Mouse (Mus musculus) midbrain, embryonic 15.5 days (tissue): ENCODE results near the gene Gclc. TPM values are rescaled to one million over a fixed set of nuclear protein-coding genes. Genes with fewer than 3 reads are reported as not detected.
A peak's percentile ranks its signal among the peaks of the same experiment; 100 is the strongest.

Experiments
- ATAC-seq: fragments of 200-750 bp; cut with Nextera tagmentation; replicated peaks from 2 replicates; pipeline ENCODE4 v1.8.0; 2017; ENCODE audit warnings: moderate TSS enrichment
- H3K27ac ChIP-seq: fragments of 300-500 bp; sonication (generic); 2 replicates; pipeline ENCODE4 v1.5.1; 2015; ENCODE audit warnings: mild to moderate bottlenecking, inconsistent platforms
- H3K27me3 ChIP-seq: fragments of 300-500 bp; sonication (generic); replicated peaks from 2 replicates; pipeline ENCODE4 v1.6.1; 2015; ENCODE audit warnings: inconsistent platforms
- H3K36me3 ChIP-seq: fragments of 300-500 bp; sonication (generic); replicated peaks from 2 replicates; pipeline ENCODE4 v1.6.1; 2015; ENCODE audit warnings: inconsistent platforms
- H3K4me1 ChIP-seq: fragments of 300-500 bp; sonication (generic); 2 replicates; pipeline ENCODE4 v1.6.1; 2015; ENCODE audit warnings: inconsistent platforms
- H3K4me2 ChIP-seq: fragments of 300-500 bp; sonication (generic); 2 replicates; pipeline ENCODE4 v1.6.1; 2015; ENCODE audit warnings: inconsistent platforms, mild to moderate bottlenecking, moderate library complexity
- H3K4me3 ChIP-seq: fragments of 300-500 bp; sonication (generic); 2 replicates; pipeline ENCODE4 v1.5.1; 2015; ENCODE audit warnings: mild to moderate bottlenecking, inconsistent platforms
- H3K9ac ChIP-seq: fragments of 300-500 bp; sonication (generic); 2 replicates; pipeline ENCODE4 v1.6.1; 2015; ENCODE audit warnings: mild to moderate bottlenecking, inconsistent platforms
- H3K9me3 ChIP-seq: fragments of 300-500 bp; sonication (generic); 2 replicates; pipeline ENCODE4 v1.6.1; 2016; ENCODE audit warnings: inconsistent platforms
- WGBS: fragments of 180-500 bp; shearing (Covaris S2); methylation state at CpG from one replicate; pipeline ENCODE4 v1.1.7; 2015; ENCODE audit warnings: mixed read lengths; 5-methylcytosine and 5-hydroxymethylcytosine counted together
- polyA plus RNA-seq: library from polyadenylated mRNA; unstranded; fragments of >200 nt; fragmentation: Nextera tagmentation; extraction: Ambion mirVana; gene quantifications from 2 replicates; pipeline ENCODE4 v1.2.1, GENCODE M21; 2015

Gclc gene
- polyA plus RNA-seq, 1 experiment from 2014 or later = 16.7 TPM

DNA sequence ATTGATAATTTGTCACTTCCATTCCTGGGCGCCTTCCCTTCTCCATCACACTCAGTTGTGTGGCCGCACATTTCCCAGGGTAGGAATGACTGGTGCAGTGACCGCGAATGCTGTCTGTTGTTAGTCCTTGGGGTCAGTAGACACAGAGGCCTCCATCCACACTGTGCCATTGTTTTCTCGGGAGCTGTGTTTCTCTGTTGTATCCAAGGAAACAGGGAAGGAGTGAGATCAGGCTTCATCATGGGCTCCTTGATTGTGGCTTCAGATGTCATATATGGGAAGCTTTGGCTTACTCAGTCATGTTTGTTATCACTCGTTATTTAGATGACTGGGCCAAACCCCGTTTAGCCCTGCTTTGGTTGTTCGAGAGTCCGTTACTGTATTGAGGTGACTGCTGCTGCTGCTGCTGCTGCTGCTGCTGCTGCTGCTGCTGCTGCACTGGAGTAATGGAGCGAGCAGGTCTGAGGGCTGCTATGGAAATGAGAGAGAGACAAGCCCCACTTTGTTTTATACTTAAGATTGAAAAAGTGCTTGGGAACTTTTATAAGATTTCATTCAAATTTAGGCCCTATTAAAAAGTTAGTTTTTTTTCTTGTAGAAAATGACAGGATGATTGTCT lies 17.5 kb downstream of the Gclc start:
- H3K9ac ChIP-seq = no peak overlapping the region
- peak; percentile 73 for ATAC-seq
- peak overlapping the region; percentile 16; the same call in 1 of the 2 replicates for H3K4me2 ChIP-seq
- H3K27me3 ChIP-seq = no peaks in the 10 kb centered on the region
- no peak overlapping the region for H3K27ac ChIP-seq
- peaks cover 15% of the 10 kb centered on the region for H3K4me1 ChIP-seq
- H3K36me3 ChIP-seq = no peaks in the 10 kb centered on the region
- H3K4me3 ChIP-seq = no peak overlapping the region
- WGBS = 17% methylated on average over 10 of the region's 10 CpGs
- no peaks in the 10 kb centered on the region for H3K9me3 ChIP-seq

DNA sequence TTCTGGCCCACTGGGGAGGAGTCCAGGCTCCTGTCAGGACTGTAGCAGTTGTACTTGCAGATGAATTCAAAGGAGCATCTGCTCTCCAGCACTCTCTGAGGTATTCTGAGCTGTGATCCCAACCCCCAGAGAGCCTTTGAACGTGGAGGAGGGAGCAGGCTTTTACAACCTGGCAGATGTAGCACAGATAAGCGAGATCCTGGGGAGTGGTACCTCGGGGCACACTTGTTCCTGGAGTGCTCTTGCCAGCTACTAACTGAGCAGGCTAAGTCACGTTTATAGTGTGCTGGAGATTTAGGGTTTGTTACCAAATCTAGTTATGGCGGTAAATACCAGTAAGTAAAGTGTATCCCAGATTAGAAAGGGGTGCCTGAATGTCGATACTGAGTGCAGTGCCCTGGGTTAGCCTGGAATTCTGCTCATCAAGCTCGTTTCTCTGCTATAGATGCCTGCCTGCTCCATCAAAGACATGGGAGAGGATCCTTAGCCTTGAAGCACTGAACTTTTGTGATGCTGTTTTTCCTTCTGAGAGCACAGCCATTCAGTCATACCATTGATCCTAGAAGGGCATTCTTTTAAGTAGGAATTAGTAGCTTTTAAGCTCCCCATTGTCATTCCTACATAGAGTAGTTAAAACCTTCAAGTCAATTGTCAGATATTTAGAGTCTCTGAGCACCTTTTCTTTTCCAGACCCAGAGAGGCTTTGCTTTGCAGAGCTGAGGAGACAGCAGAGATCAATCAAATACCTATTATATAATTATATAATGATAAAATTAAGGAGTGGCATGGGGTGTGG lies 22.6 kb downstream of the Gclc start:
- Histone ChIP-seq H3K4me2 (no peak overlapping the region), H3K27me3 (no peaks in the 10 kb centered on the region), H3K9ac (no peak overlapping the region), H3K27ac (no peak overlapping the region), H3K9me3 (no peaks in the 10 kb centered on the region), H3K4me3 (no peak overlapping the region), H3K4me1 (peaks cover 2% of the 10 kb centered on the region; the same call in 1 of the 2 replicates), H3K36me3 (no peaks in the 10 kb centered on the region; the same call in 1 of the 2 replicates)
- no peak for ATAC-seq
- 23% methylated on average over 7 of the region's 7 CpGs for WGBS

DNA sequence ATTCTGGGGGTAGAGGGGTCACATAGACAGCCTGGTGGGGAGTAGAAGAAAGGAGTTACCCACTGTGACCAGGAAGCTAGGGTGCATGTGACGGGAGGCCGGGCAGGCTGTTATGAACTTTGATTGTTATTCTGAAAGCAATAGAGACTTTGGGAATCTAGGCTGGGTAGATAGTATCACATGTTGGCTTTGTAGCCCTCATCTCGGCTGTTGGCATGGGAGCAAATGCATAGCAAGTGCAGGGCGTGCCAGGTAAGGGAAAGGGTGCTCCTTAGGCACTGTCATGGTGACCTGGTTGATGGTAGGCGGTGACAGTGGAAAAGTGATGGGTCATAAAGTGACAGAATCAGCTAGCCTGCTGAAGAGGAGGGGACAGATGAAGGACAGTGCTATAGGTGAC lies 23.3 kb downstream of the Gclc start:
- no peaks in the 10 kb centered on the region for H3K27me3 ChIP-seq
- no peak overlapping the region for H3K27ac ChIP-seq
- no peak overlapping the region for H3K9ac ChIP-seq
- no peak overlapping the region for H3K4me3 ChIP-seq
- H3K9me3 ChIP-seq = no peaks in the 10 kb centered on the region
- no peak overlapping the region for H3K4me2 ChIP-seq
- no peaks in the 10 kb centered on the region for H3K4me1 ChIP-seq
- WGBS = 72% methylated on average over 5 of the region's 5 CpGs
- no peak for ATAC-seq
- H3K36me3 ChIP-seq = no peaks in the 10 kb centered on the region; the same call in 1 of the 2 replicates

DNA sequence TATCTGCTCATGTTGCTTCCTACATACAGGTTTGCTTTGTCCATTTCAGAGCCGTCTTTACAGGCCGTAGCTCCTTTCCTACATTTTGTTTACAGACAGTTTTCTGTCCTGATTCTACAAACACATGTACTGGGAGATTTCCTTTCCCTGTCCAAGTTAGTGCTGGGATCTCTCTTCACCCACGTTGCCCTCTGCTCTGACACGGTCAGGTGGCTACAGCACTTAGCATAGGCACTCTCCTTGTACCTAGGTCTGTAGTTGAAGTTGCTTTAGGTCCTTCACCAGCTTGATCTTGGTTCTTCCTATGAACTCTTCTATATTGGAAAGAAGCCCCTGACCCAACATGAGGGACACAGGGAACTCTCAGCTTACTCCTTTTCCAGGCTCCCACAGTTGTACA lies 25.4 kb downstream of the Gclc start:
- Histone ChIP-seq H3K4me2 (no peak overlapping the region), H3K9ac (no peak overlapping the region), H3K9me3 (no peaks in the 10 kb centered on the region), H3K4me1 (no peaks in the 10 kb centered on the region), H3K27ac (no peak overlapping the region), H3K36me3 (no peaks in the 10 kb centered on the region; the same call in 1 of the 2 replicates), H3K27me3 (no peaks in the 10 kb centered on the region), H3K4me3 (no peak overlapping the region)
- WGBS = 90% methylated on average over 4 of the region's 4 CpGs
- ATAC-seq = no peak

DNA sequence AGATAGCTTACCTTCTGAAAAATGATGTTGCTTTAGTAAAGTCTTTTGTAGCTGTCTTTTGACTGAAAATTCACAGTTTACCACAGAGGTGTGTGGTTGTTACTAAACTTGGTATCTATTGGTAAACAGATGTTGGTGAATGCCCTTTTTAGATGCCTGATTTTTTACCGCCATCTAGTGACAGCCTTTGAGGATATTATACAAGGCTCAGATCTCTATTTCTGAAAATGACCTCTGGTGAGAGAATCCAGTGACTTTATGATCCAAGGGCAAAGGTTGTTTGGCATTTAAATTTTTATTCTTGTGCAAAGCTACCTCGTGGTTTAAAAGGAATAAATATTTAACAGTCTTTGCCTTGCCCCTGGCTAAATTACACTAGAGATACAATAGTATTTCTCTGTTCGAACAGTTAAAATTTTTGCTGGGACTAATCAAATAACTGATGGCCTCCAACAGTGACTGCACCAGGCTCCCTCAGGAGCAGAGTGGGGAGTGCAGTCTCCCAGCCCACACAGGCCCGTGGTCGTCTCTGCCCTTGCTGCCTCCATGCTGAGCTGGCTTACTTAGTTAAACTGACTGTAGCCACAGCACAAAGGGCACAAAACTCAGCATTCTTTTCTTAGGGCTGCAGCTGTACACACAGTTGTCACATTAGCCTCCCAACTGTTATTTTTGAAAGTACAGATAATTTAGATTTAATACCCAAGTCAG lies 27.3 kb downstream of the Gclc start:
- no peak overlapping the region for H3K9ac ChIP-seq
- H3K36me3 ChIP-seq = peaks cover 2% of the 10 kb centered on the region; the same call in 1 of the 2 replicates
- H3K4me2 ChIP-seq = no peak overlapping the region
- no peak overlapping the region for H3K4me3 ChIP-seq
- no peak overlapping the region for H3K27ac ChIP-seq
- no peaks in the 10 kb centered on the region for H3K9me3 ChIP-seq
- WGBS = 34% methylated on average over 5 of the region's 5 CpGs
- ATAC-seq = no peak
- no peaks in the 10 kb centered on the region for H3K27me3 ChIP-seq
- no peaks in the 10 kb centered on the region for H3K4me1 ChIP-seq

DNA sequence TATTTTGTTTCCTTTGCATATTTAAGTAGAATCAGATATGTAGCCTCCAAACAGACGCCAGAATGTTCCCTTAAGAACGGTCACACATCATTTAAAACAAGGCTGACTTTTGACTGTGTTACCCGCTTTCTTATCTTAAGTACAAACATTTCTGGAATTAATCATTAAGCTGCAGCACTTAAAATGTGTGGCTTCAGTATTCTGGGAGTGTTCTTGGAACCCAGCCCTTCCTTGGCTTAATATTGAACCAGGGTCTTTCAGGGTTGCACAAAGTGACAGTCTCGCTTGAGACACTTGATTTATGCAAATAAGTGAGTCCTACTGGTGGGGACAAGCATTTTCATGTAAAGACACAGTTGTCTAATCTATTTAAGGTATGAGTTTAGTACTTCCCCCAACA lies 27.9 kb downstream of the Gclc start:
- peaks cover 8% of the 10 kb centered on the region; the same call in 1 of the 2 replicates for H3K36me3 ChIP-seq
- ATAC-seq = no peak
- H3K27ac ChIP-seq = no peak overlapping the region
- no peak overlapping the region for H3K4me3 ChIP-seq
- no peak overlapping the region for H3K4me2 ChIP-seq
- 65% methylated on average over 4 of the region's 4 CpGs for WGBS
- H3K9ac ChIP-seq = no peak overlapping the region
- H3K4me1 ChIP-seq = no peaks in the 10 kb centered on the region
- no peaks in the 10 kb centered on the region for H3K9me3 ChIP-seq
- H3K27me3 ChIP-seq = no peaks in the 10 kb centered on the region

DNA sequence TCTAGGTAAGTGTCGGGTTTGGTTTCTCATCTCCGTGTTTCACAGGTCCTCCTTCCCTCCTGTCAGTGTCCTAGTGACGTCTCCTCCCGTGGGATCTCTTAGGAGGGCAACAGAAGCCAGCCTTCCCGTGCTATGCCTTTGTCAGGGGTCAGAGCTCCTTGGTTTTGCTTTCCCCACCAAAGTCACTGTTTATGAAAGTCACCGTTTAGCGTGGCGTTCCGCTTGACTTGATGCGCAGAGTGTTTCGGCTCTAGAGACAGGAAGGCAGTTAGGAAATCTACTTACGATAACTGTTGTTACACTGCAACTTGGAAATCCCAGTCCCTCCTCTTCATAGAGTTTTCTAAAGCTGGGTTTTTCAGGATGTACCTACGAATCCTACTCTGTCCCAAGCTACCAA lies 28.7 kb downstream of the Gclc start:
- Histone ChIP-seq H3K4me1 (no peaks in the 10 kb centered on the region), H3K9ac (no peak overlapping the region), H3K27ac (no peak overlapping the region), H3K4me3 (no peak overlapping the region), H3K36me3 (peaks cover 13% of the 10 kb centered on the region; the same call in 1 of the 2 replicates), H3K4me2 (no peak overlapping the region), H3K27me3 (no peaks in the 10 kb centered on the region), H3K9me3 (no peaks in the 10 kb centered on the region)
- WGBS = 82% methylated on average over 13 of the region's 13 CpGs
- no peak for ATAC-seq

DNA sequence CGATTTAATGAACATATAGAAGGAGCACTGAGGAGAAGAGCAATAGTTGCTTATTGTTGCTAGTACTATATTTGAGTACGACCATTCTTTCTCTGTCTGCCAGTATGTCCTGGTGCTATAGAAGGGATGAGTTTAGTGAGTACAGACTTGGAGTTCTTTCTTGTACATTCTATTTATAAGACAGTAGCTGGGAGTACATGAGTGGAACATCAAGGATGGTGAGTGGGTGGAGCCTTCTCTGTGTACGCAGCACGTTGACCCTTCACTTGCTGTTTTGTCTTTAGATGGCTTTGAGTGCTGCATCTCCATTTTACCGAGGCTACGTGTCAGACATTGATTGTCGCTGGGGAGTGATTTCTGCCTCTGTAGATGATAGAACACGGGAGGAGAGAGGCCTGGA lies 31.1 kb downstream of the Gclc start:
- Histone ChIP-seq H3K9me3 (no peaks in the 10 kb centered on the region), H3K27ac (no peak overlapping the region), H3K4me1 (0 out of 2 replicates have a peak, but pooled peaks cover 2% of the 10 kb centered on the region), H3K27me3 (no peaks in the 10 kb centered on the region), H3K4me3 (no peak overlapping the region), H3K36me3 (peaks cover 19% of the 10 kb centered on the region; the same call in 1 of the 2 replicates), H3K4me2 (no peak overlapping the region), H3K9ac (no peak overlapping the region)
- no peak for ATAC-seq
- 92% methylated on average over 8 of the region's 8 CpGs for WGBS

DNA sequence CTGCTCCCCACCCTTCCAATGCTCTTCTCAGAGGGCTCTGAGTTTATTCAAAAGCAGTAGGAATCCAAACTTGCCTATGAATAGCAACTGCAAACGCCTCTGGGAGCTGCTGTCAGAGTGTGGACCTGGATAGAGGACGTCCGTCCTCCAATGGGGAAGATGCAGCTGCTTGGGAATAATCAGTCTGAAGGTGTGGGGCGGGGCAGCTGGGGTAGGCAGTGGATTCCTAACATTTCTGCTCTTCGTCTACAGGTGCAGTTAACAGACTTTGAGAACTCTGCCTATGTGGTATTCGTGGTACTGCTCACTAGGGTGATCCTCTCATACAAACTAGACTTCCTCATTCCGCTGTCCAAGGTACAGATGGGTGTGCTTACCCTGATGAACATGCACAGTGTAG lies 33.6 kb downstream of the Gclc start:
- Histone ChIP-seq H3K9me3 (no peaks in the 10 kb centered on the region), H3K4me1 (0 out of 2 replicates have a peak, but pooled peaks cover 2% of the 10 kb centered on the region), H3K36me3 (peaks cover 24% of the 10 kb centered on the region; the same call in 1 of the 2 replicates), H3K27me3 (no peaks in the 10 kb centered on the region), H3K4me3 (no peak overlapping the region), H3K9ac (no peak overlapping the region), H3K4me2 (no peak overlapping the region), H3K27ac (no peak overlapping the region)
- WGBS = 94% methylated on average over 7 of the region's 7 CpGs
- ATAC-seq = no peak

DNA sequence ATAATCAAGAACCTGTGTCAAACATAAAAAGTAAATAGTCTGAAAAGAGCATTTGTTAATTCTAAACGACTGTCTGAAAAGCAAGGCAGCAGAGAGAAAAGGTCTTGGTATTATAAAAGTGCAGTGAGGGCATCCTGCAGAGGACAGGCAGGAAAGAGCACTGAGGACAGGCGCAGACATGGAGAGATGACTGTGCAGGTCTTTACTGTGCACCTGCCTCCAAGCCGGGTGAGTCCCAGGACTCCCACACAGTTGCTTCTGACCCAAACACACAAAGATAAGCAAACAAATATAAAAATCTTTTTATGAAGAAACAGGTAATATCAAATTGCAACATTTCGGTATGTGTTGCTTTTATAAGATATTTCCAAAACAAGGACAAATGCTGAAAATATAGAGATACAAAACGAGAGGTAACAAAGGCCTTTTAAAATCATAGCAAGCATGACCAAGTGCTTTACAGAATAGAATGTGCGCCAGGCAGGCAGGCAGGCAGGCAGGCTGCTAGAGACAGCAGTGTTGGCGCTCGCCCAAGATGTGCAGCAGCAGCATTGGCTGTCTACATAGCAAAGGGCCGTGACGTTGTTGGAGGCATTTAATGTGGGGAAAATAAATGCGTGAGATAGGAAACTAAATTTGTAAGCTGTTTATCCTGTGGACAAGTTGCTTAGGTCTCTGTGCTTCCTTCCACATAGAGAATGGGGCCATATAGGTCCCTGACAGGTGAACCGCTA lies 35.4 kb downstream of the Gclc start:
- H3K27ac ChIP-seq = peak overlapping the region; percentile 25; the same call in 1 of the 2 replicates
- 63% methylated on average over 12 of the region's 12 CpGs for WGBS
- peaks cover 29% of the 10 kb centered on the region; the same call in 1 of the 2 replicates for H3K36me3 ChIP-seq
- no peak overlapping the region for H3K4me3 ChIP-seq
- no peak overlapping the region for H3K9ac ChIP-seq
- ATAC-seq = peak; percentile 90
- H3K4me1 ChIP-seq = 0 out of 2 replicates have a peak, but pooled peaks cover 2% of the 10 kb centered on the region
- no peaks in the 10 kb centered on the region for H3K27me3 ChIP-seq
- H3K9me3 ChIP-seq = no peaks in the 10 kb centered on the region
- H3K4me2 ChIP-seq = no peak overlapping the region

DNA sequence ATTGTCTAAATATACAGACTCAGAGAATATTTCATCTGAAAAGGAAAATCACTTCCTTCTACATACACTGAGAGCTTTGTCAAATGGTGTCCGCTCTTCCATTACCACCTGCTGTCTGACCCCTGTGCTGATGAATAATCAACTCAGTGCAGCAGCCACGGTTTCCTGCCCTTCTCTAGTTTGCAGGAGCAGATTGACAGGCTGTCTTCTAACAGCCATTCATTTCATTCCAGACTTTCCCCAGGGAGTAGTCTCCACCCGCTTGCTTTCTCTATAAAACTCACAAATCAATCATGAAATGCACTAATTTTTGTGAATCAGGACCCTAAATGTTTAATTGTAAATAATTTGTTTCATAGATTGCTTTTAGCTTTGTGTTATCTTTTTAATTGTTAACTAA lies 39.5 kb downstream of the Gclc start:
- peaks cover 11% of the 10 kb centered on the region; the same call in 1 of the 2 replicates for H3K36me3 ChIP-seq
- no peak overlapping the region for H3K4me2 ChIP-seq
- H3K9me3 ChIP-seq = no peaks in the 10 kb centered on the region
- no peak overlapping the region for H3K9ac ChIP-seq
- WGBS = 25% methylated on average over 3 of the region's 3 CpGs
- H3K4me1 ChIP-seq = 0 out of 2 replicates have a peak, but pooled peaks cover 2% of the 10 kb centered on the region
- H3K4me3 ChIP-seq = no peak overlapping the region
- no peak for ATAC-seq
- no peaks in the 10 kb centered on the region for H3K27me3 ChIP-seq
- H3K27ac ChIP-seq = no peak overlapping the region

DNA sequence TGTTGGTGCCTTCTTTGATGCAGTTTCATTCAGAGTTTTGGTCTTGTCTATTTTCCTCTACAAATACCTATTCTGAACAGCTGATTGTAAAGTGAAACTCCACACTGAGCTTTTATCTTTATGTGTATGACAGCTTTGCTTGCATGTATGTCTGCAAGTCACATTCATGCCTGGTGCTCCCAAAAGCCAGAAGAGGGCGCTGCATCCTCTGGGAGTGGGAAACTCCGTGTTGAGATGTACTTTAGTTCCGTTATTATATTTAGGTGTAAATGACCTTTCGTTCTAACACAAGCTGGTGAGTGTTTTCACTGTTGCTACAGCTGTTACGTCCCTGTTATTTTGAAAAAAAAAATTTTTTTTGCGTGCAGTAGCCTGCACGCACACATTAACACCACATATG lies 48.1 kb downstream of the Gclc start:
- no peaks in the 10 kb centered on the region for H3K36me3 ChIP-seq
- H3K4me2 ChIP-seq = no peak overlapping the region
- ATAC-seq = no peak
- no peak overlapping the region for H3K27ac ChIP-seq
- no peaks in the 10 kb centered on the region for H3K27me3 ChIP-seq
- no peaks in the 10 kb centered on the region for H3K9me3 ChIP-seq
- H3K4me3 ChIP-seq = no peak overlapping the region
- H3K4me1 ChIP-seq = peaks cover 9% of the 10 kb centered on the region
- H3K9ac ChIP-seq = no peak overlapping the region
- 57% methylated on average over 7 of the region's 7 CpGs for WGBS
